Mouse (Mus musculus) ES-CJ7 (cell line): ENCODE measurements around the gene Zfand3.

Experiments
- DNase-seq: peaks from one replicate; pipeline ENCODE4 v3.0.0; 2011; ENCODE audit warnings: low read depth, low spot score

Zfand3 gene

DNA sequence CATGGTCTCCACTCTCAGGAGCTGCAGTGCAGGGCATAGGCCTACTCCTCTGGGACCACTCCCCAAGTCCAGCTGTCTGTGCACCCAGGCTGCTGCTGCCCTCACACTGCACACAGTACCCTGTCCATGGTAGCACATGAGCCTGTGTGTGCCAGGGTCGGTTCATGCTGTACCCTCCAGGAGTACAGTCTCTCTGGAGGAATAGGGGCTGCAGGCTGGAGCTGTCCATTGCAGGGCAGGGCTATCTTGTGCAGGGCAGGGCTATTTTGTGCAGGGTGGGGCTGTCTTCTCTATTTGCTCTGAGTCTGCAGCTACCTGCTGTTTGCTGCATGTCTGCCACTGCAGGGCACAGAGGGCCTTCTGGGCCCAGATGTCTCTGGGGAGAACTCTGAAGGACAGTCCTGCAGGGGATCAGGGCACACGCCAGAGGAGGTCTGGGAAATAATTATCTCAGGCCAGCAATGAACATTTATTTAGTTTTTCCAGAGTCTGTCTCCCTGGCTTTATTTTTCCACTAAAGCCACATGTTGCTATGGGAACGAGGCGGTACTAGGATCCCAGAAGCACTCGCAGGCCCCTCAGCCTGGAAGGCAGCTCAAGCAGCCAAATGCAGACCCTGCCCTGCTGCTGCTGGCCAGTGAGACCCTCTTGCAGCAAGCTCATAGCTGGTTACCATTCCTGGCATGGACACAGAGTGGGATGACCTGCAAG is 220.7 kb downstream of the Zfand3 start:
- DNase-seq = no peak

DNA sequence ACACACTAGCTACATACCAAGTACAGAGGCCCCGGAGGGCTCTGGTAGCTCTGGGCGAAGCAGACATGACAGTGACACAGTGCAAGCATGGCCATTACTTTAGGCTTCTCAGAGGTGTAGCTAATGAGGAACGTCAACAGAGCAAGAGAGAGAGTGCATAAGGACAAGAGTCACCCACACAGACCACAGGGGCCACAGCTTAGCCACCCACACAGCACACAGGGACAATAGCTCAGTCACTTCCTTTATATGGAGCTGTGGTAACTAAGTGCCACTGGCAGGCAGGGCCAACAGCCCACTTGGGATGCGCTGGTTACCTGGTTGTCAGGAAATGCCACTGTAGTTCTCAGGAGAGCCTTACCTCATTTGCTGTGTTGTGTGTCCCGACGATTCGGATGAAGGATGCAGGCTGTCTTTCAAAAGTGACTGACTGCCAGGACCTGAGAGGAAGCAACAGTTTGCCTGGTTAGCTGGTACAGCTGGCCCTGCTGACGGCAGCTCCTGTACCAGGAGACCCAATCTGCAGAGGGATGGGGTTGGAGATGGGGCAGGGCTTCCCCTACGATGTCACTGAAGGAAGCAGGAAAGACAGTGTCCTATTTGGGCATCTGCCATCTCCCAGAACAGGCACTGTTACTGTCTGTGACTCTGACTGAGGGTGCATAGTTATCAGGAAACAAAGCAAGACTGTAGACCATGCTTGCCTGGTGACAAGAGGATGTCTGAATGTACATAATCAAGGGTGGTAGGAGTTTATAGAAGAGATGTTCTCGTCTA is 224.1 kb downstream of the Zfand3 start:
- DNase-seq = no peak

DNA sequence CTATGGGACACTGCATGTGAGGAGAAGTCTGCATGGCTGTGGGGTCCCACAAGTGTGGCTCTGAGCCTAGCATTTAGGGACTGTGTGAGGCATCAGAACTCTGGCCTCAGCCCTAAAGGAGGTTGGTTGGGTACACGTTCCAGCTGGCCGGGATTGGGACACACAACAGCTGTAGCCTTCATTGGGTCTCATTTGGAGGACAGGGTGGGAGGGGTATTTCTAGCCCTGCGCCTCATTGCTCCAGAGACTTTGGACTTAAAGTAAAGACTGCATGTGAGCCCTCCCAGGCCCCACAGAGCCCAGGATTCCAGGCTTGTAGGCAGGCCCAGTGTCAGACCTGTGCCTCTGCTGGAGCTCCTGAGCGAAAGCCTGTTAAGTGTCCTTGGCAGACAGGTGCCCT is 225.9 kb downstream of the Zfand3 start:
- DNase-seq = no peak

DNA sequence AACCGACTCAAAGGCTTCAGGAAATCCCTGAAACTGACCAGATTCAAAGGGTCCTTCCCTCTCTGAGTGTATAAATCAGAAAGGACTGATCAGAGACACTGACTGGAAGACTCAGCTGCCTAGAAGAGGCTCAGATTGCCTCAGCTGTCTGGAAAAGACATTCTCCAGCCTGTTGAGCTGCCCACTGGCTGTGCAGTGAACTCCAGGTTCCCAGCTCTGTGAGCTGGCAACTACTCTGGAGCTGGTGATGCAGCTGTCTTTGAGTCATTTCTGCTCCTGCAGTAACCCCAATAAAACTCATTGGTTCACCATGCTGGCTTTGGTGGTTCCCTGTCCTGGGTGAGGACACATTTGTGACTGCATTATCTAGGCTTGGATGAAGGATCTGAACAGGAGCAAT is 226.9 kb downstream of the Zfand3 start:
- no peak for DNase-seq

DNA sequence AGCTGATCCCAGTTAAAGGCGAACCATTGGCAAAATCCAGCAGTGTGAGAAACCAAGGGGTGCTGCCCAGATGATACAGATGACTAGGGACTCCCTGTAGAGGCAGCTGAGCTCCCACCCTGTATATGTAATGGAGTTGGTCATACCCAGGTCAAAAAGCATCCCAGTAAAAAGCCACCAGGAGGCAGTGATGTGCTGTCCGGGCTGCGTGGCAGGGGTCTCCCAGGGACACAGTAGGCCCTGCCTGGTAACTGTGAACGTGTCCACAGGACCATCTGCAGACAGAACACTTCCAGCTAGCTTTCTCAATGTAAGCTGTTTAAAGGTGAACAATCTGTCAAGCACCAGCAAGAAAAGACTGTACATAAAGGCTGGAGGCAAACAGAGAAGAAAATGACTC is 228.2 kb downstream of the Zfand3 start:
- peak; percentile 27 for DNase-seq

DNA sequence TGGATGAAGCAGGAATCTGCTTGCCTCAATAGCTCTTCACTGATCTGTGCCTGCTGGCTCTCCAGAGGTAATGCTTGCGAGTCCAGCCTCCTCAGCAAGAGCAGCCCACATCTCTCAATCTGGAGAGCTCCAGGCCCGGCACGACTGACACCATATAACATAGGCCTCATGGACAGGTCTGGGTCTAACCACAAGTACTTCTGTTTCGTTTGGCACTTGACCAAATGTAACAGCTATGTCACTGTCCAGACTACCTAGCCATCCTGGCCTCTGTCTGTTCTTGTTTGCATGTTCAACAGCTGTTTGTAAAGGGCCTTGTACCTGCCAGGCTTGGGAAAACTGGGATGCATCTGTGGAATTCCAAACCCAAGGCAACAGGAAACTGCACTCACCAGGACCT is 230.8 kb downstream of the Zfand3 start:
- no peak for DNase-seq

DNA sequence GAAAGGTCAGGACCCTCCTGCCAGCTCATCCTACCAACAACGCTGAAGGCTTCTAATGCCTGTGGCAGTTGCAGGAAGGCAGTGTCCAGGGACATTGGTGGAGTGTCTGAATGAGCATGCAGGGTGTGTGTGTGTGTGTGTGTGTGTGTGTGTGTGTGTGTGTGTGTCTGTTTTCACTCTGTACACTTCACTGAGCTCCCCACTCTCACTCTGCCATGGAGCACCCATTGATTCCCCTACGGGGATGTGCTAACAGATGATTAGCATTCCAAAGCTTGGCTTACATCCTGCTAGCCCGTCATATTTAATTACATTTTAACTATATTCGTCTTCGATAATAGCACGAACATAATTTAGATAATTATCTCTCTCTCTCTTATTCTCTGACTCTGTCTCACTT is 232.1 kb downstream of the Zfand3 start:
- no peak for DNase-seq

DNA sequence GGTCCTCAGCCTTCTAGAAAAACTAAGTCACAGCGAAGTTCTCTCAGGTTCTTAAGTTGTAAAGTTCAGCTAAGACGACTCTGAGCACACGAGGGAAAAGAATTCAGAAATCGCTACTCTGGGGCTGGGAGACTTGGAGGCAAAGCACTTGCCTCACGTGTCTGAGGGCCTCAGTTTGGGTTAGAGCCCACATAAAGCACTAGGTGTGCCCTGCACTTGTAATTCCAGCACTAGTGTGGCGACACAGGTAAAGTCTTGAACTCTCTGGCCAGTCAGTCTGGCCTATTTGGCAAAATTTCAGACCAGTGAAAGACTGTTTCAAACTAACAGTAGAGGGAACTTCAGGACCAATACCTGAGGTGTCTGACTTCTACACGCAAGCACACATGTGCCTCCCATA is 233.1 kb downstream of the Zfand3 start:
- DNase-seq = no peak

DNA sequence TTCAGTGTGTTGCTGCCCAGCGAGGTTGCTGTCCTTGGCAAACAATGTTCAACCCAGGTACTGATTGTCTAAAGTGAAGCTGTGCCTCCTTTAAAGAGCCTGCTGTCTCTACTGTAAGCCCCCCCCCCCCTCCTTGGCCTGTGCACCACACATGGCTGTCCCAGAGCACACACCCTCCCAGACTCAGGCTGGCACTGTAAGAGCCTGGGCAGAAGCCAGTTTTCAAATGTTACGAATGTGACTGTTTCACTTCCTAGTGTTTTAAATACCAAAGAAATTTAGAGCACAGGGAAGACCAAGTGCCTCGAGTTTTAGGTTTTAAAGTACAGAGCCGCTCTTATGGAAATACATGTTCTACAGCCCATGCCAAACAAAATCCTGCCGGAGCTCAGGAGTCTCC is 234.9 kb downstream of the Zfand3 start:
- DNase-seq = no peak

DNA sequence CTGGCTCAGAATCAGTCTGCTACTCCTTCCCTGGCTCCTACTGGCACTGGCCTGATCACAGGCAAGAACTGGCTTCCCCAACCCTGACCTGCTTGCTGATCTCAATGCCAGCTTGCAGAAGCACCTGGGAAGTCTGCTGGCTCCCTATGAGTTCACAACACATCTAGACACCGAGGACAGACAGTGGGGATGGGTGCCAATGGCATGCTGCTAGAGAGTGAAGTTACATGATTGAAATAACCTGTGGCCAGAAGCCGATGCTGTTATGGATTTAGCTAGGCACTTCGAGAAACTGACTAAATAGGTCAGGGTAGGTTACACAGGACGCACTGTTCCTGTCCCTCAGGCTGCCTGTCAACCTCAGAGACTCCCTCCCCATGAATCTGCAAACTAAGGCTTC is 236.1 kb downstream of the Zfand3 start:
- no peak for DNase-seq

DNA sequence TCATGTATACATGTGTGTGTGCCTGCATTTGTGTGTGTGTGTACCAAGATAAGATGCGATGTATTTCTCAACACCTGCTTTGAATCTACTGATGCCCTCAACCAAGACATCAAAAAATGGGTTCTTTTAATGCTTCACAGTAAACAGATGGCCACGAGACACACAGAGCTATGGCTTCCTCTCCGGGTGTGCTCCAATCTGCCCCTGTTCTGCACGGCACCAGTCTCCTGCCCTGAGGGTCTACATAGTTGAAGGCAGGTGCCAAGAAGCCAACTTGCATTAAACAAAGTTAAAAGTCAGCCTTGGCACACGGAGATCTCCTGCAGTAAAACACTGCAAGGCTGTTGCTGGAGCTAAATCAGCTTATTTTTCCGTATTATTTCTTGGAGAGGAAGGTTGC is 236.5 kb downstream of the Zfand3 start:
- DNase-seq = no peak

DNA sequence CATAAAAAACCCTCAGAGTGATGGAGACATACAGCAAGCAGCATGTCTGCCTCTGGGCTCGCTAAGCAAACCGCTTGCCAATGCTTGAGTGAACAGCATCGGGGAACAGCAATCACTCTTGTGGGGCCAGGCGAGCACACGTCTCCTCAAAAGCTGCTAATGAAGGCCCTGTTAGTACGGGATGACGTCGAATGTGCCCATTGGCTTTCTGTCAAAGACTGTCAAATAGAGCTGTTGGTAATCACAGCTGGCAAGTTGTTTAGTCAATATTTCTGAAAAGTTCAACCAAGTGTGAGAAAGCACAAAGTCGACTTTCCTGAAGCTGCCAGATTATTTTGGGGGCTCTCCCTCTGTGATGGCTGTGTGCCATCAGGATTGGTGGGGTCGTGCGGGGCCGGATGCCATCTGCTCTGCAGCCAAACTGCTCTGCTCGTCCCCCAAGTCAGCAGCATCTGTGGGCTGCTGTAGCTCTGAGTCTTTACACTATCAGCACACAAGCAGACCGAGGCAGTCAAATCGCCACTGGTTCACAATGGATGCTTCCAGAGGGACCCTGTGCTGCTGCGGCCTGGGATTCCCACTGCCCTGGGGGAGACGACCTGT is 237.3 kb downstream of the Zfand3 start:
- DNase-seq = no peak

DNA sequence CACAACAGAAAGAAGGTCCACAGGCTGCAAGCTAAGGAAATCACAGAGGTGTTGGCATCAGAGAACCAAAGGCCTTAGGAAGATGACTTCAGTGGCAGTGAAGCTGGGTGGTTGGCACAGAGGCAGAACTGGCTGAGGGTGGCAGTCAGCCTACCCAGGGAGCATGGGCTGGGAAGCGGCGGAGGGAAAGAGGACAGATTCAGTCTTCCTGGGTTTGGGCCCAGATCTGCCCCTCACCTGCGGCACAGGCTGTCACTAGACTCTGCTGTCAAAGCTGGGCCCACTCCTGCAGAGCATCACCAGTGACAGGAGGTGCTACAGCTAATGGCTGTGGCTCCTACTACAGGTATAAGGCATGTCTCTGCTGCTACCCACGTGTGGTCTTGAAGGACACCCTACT is 238.1 kb downstream of the Zfand3 start:
- no peak for DNase-seq

DNA sequence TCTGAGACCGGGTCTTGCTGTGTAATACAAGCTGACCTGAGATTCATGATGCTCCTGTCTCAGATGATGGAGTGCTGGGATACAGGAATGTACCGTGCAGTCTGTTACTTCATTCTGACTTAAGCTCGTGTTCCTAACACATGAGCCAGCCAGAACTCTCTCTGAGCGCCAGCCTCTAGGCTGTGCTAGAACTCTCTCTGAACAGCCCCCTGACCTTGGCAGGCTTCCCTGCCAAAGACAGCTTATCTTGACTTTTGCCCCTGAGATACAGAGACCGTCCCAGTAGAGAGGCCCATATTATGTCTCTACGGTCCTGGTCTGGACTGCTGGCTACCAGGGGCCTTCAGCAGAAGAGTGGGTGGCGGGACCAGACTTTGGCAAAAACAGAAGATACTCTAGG is 239.0 kb downstream of the Zfand3 start:
- no peak for DNase-seq

DNA sequence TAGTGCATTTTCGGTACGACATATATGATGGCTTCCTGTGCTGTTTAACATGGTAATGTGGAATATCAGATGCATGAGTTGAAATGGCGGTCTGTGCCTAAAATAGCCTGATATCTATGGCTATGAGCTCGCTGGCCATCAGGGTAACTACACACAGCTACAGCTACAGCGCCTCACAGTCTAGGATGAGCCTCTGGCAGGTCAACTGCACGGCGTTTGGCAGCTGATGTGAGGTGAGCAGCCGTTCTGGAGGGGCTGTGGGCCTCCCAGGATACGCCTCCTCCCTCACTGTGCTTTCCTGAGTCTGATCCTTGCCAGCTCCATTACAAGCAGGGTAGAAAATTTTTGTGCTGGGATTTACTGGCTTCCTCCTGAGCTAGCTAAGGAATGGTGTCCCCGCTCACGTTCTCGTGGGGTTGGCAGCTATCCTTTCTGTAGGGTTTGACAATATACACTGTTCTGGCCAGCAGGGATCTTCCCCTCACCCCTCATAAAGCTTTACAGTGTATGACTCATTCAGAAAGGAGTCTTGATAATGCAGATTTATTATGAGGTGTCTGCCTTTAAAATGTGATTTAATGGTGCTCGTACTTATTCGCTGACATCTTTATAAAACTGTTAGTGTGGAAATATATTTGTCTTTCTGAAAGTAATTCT is 240.2 kb downstream of the Zfand3 start:
- DNase-seq = no peak

DNA sequence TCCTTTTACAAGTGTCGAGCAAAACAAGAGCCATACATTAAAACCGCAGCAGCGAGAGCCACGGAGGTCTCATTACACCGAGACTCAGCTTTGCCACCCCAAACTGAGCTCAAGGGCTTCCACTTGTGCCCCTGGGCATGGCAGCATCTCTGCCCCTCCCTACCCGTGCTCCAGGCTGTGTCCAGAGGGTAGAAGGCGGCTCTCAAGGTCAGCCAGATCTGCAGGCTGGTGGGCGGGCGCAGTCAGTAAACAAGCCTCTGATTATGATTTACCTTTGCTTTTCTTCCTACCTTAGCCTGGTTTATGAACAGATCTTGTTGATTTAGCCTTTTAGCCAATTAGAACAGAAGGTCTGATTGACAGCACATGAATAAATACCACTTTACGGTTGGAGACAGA is 240.8 kb downstream of the Zfand3 start:
- no peak for DNase-seq

DNA sequence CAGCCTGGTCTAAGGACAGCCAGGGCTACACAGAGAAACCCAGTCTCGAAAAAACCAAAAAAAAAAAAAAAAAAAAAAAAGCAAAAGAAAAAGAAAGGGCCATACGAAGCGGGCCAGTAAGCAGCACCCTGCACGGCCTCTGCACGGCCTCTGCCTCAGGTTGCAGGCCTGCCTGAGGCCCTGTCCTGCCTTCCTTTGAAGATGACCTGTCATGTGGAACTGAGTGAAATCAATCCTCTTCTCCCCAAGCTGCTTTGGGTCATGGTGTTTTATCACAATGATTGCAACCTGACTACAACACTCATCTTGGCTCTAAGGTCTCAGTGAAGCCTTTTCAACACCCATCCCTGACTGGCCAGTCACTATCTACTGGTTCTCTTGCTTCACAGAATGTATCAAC is 248.5 kb downstream of the Zfand3 start:
- DNase-seq = no peak

DNA sequence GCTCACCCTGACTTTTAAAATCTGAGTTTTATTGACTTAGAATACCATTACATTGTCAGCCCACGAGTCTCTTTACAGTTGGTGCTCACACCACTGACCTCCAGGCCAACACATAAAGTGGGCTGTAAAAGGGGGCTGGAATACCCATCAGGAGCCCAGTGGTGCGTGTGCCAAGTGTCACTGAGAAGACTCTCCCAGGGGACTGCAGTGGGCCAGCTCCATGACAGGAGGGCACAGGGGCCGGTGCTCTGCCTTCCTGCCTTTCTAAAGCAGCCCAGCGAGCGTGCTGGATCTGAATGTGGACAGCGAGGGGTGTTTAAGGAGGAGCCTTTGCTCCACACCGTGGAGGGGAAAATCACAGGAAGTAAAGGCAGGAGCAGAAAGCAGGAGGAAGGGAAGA is 249.4 kb downstream of the Zfand3 start:
- no peak for DNase-seq

DNA sequence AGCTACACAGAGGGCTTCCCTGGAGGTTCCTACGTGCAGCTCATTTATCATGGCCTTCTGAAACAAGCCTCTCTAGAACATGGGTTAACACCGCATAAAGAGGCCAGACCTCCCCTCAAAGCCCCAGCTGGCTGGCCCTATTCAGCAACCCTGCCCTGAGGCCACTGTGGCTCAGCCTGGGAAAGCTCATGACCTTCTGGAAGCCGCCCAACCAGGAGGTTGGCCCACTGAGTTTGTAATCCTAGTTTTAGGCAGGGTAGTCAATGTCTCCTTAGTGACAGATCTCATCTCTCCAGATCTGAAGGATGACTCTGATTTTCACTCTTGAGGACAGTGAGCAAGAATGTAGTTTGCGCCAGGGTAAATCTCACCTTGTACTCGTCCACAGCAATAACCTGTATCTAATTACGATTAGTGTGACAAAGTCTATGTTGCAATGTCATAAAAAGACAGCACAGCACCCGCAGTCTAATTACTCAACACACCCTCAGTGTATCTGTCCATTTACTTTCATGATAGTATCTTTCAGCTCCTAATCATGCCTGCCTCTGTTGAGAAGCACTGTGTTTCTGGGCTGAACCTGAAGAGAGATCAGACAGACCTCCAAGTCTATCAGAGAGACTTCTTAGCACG is 251.5 kb downstream of the Zfand3 start:
- DNase-seq = no peak

DNA sequence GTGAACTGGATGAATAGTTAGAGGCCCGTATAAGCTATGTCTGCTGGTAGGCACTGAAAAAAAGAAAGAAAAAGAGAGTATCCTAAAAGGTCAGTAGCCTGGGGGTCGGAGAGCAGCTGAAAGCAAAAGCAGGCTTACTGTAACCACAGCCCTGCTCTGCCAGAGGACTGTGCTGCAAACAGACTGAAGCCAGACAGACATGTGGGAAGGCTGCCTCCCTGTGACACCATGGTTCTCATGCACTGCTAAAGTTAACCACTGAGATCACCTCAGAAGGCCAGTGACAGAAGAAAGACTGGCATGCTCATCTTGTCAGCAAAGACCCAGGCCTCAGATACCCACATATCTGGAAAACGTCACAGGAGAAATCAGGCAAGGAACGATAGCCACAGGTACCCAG is 253.9 kb downstream of the Zfand3 start:
- no peak for DNase-seq

DNA sequence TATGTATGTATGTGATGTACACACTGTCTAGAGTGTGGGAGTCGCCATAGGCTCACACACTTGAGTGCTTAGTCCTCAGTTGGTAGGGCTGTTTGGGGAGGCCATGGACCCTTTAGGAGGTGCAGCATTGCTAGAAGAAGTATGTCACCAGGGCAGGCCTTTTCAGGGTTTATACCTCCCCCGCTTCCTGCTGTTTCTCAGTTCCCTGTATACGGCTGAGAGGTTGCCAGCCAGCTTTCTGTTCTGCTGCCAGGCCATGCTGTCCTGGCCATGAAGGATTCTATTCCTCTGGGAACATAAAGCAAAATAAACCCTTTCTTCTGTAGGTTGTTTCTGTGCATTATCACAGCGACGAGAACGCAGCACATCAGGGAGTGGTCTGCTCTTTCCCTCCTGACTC is 255.4 kb downstream of the Zfand3 start:
- DNase-seq = no peak
